Mouse (Mus musculus): ENCODE measurements around the gene Senp5. TPM values are rescaled to one million over a fixed set of nuclear protein-coding genes. Genes with fewer than 3 reads are reported as not detected.
A peak's percentile ranks its signal among the peaks of the same experiment; 100 is the strongest.
"Not testable (repeated sequence)": the region's sequence is repeated elsewhere in the genome, so short reads cannot be mapped to it uniquely, and the experiment has no call there.

The Senp5 gene
- polyA plus RNA-seq, 1 experiment from 2014 or later = 5.5 TPM

GRCm38 (mm10) chr16:31975258-31975657 is 27.8 kb downstream of the Senp5 start:
- no peaks in the 10 kb centered on the region for H3K9me3 ChIP-seq (ENCODE audit: low read length)
- H3K4me1 ChIP-seq (ENCODE audit: insufficient read depth, low read depth, low read length) = no peaks in the 10 kb centered on the region
- TF ChIP-seq CTCF (IDR thresholded peaks at IDR 0.05) (no peak), EP300 (IDR thresholded peaks at IDR 0.05) (no peak)
- 91% methylated on average over 4 of the region's 4 CpGs for WGBS
- H3K27ac ChIP-seq (ENCODE audit: low read length) = no peak overlapping the region
- no peak overlapping the region for H3K4me3 ChIP-seq (ENCODE audit: low read depth, low read length)
- no peak for DNase-seq (ENCODE audit: low spot score)
- no peaks in the 10 kb centered on the region for H3K27me3 ChIP-seq (replicated peaks; ENCODE audit: insufficient read depth, low read length)
- H3K4me2 ChIP-seq (replicated peaks; ENCODE audit: low read depth, low read length) = no peak overlapping the region
- no peak overlapping the region for H3K9ac ChIP-seq (replicated peaks; ENCODE audit: low read depth)
- no peak for ATAC-seq
- H3K36me3 ChIP-seq (ENCODE audit: insufficient read depth, low read length) = peaks cover 11% of the 10 kb centered on the region

DNA sequence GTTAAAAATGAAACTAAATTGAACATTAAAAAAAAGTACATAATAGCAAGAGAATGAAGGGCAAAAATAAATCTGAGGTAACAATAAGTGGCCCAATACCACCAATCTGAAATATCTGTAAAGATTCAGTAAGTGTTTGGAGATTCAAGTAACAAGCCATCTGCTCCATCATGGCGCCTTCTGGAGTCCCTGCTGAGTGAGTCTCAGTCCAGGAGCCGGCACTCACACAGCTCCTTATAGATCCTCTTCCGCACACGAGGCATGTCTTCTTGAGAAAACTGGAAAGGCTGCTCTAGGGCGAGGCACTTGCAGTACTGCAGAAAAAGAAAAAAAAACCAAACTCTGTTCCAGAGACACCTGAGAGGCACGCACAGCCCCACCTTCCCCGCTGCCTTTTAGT is 39.9 kb downstream of the Senp5 start:
- Histone ChIP-seq H3K27ac (ENCODE audit: low read length) (no peak overlapping the region), H3K4me3 (ENCODE audit: low read depth, low read length) (no peak overlapping the region), H3K9me3 (ENCODE audit: low read length) (no peaks in the 10 kb centered on the region), H3K4me1 (ENCODE audit: insufficient read depth, low read depth, low read length) (no peaks in the 10 kb centered on the region), H3K4me2 (replicated peaks; ENCODE audit: low read depth, low read length) (no peak overlapping the region), H3K9ac (replicated peaks; ENCODE audit: low read depth) (no peak overlapping the region), H3K27me3 (replicated peaks; ENCODE audit: insufficient read depth, low read length) (no peaks in the 10 kb centered on the region), H3K36me3 (ENCODE audit: insufficient read depth, low read length) (peaks cover 16% of the 10 kb centered on the region)
- 82% methylated on average over 7 of the region's 7 CpGs for WGBS
- no peak for ATAC-seq
- no peak for TF ChIP-seq CTCF (IDR thresholded peaks at IDR 0.05)
- no peak for TF ChIP-seq EP300 (IDR thresholded peaks at IDR 0.05)
- no peak for DNase-seq (ENCODE audit: low spot score)

- H3K4me1 ChIP-seq (ENCODE audit: insufficient read depth, low read depth, low read length) = peaks cover 14% of the 10 kb centered on the region
- H3K9me3 ChIP-seq (ENCODE audit: low read length) = no peaks in the 10 kb centered on the region
- peak within 1 kb of the TSS; percentile 90 for H3K27ac ChIP-seq (ENCODE audit: low read length)
- H3K27me3 ChIP-seq (replicated peaks; ENCODE audit: insufficient read depth, low read length) = no peaks in the 10 kb centered on the region
- WGBS = under 1% methylated on average over 54 of the region's 55 CpGs
- peak within 1 kb of the TSS; percentile 92 for H3K9ac ChIP-seq (replicated peaks; ENCODE audit: low read depth)
- 0 out of 2 replicates have a peak, but pooled peaks cover 3% of the 10 kb centered on the region for H3K36me3 ChIP-seq (ENCODE audit: insufficient read depth, low read length)
- DNase-seq (ENCODE audit: low spot score) (peak; percentile 97), ATAC-seq (peak; percentile 97)
- TF ChIP-seq EP300 (IDR thresholded peaks at IDR 0.05) (no peak), CTCF (IDR thresholded peaks at IDR 0.05) (0 out of 2 replicates have a peak, but pooled peaks have one; percentile 17)
- H3K4me3 ChIP-seq (ENCODE audit: low read depth, low read length) = peak within 1 kb of the TSS; percentile 95
- H3K4me2 ChIP-seq (replicated peaks; ENCODE audit: low read depth, low read length) = peak within 1 kb of the TSS; percentile 69
Observed at GRCm38 (mm10) chr16:31948345-31948774, 54.7 kb downstream of the Senp5 start, which contains the start of the genes 0610012G03Rik and Ncbp2. Gene 0610012G03Rik, minus strand, starts transcription at chr16:31948494. Gene Ncbp2, plus strand, starts transcription at chr16:31948513.

DNA sequence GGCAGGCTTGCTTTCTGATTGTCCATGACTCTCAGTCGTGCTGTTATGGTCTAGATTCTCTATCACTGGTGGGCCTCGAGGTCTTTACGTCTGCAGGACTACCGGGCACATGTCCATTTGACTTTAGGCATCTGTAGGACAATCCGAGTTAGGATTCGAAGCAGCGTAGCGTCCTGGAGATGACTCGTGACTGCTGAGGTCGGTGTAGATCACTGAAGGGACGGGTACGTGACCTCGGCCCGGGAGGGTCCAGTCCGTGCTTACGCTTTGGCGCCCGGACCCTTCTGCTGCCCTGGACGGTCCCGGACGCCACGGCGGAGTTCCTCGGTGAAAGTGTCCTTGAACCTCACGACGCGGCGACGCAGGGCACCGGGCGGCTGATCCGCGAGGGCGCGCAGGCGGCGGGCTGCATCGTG is 55.2 kb downstream of the Senp5 start:
- no peaks in the 10 kb centered on the region for H3K27me3 ChIP-seq (replicated peaks; ENCODE audit: insufficient read depth, low read length)
- peak overlapping the region; percentile 90 for H3K27ac ChIP-seq (ENCODE audit: low read length)
- DNase-seq (ENCODE audit: low spot score) = peak; percentile 11
- WGBS = 1% methylated on average over 34 of the region's 38 CpGs
- H3K9me3 ChIP-seq (ENCODE audit: low read length) = no peaks in the 10 kb centered on the region
- TF ChIP-seq CTCF (IDR thresholded peaks at IDR 0.05) (no peak), EP300 (IDR thresholded peaks at IDR 0.05) (no peak)
- peak overlapping the region; percentile 69 for H3K4me2 ChIP-seq (replicated peaks; ENCODE audit: low read depth, low read length)
- no peak; the same call in 1 of the 2 replicates for ATAC-seq
- H3K4me3 ChIP-seq (ENCODE audit: low read depth, low read length) = peak overlapping the region; percentile 95
- peaks cover 14% of the 10 kb centered on the region for H3K4me1 ChIP-seq (ENCODE audit: insufficient read depth, low read depth, low read length)
- peak overlapping the region; percentile 92 for H3K9ac ChIP-seq (replicated peaks; ENCODE audit: low read depth)
- H3K36me3 ChIP-seq (ENCODE audit: insufficient read depth, low read length) = 0 out of 2 replicates have a peak, but pooled peaks cover 3% of the 10 kb centered on the region

DNA sequence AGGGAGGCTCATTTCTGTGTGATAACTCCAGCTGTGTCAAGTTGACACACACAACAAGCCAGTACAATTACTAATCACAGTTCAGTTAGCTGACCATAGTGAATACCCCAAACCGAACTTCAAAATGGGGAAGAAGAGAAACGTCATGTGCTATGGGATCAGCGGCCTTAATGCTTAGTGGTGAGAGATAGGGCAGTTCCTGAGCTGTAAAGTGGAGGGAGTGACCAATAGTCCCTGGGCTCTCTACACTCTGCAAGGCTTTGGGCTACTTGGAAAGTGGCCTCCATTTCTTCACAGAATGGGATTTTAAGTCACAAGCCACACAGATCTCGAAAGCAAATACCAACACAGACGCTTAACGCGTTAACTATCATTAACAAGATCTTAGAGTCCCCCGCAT is 55.8 kb downstream of the Senp5 start:
- Histone ChIP-seq H3K4me3 (ENCODE audit: low read depth, low read length) (peak overlapping the region; percentile 95), H3K9me3 (ENCODE audit: low read length) (no peaks in the 10 kb centered on the region), H3K9ac (replicated peaks; ENCODE audit: low read depth) (peak overlapping the region; percentile 92), H3K4me1 (ENCODE audit: insufficient read depth, low read depth, low read length) (peaks cover 14% of the 10 kb centered on the region), H3K27ac (ENCODE audit: low read length) (peak overlapping the region; percentile 90), H3K36me3 (ENCODE audit: insufficient read depth, low read length) (0 out of 2 replicates have a peak, but pooled peaks cover 3% of the 10 kb centered on the region), H3K27me3 (replicated peaks; ENCODE audit: insufficient read depth, low read length) (no peaks in the 10 kb centered on the region), H3K4me2 (replicated peaks; ENCODE audit: low read depth, low read length) (peak overlapping the region; percentile 69)
- TF ChIP-seq EP300 (IDR thresholded peaks at IDR 0.05) = no peak
- no peak for TF ChIP-seq CTCF (IDR thresholded peaks at IDR 0.05)
- no peak for DNase-seq (ENCODE audit: low spot score)
- 18% methylated on average over 8 of the region's 8 CpGs for WGBS
- no peak for ATAC-seq

- 85% methylated on average over 6 of the region's 6 CpGs for WGBS
- not testable (repeated sequence) for H3K9ac ChIP-seq (replicated peaks; ENCODE audit: low read depth); H3K27me3 ChIP-seq (replicated peaks; ENCODE audit: insufficient read depth, low read length); H3K4me2 ChIP-seq (replicated peaks; ENCODE audit: low read depth, low read length); ATAC-seq; H3K9me3 ChIP-seq (ENCODE audit: low read length); DNase-seq (ENCODE audit: low spot score); H3K4me3 ChIP-seq (ENCODE audit: low read depth, low read length); H3K27ac ChIP-seq (ENCODE audit: low read length); H3K36me3 ChIP-seq (ENCODE audit: insufficient read depth, low read length)
- H3K4me1 ChIP-seq (ENCODE audit: insufficient read depth, low read depth, low read length) = peaks cover 14% of the 10 kb centered on the region
Observed at GRCm38 (mm10) chr16:31945986-31946385, 57.1 kb downstream of the Senp5 start.

All from lung, postnatal 0 days (tissue).